Mouse (Mus musculus) myocyte (in vitro differentiated cells): Measurements from ENCODE around the gene Olfr319. TPM values are rescaled to one million over a fixed set of nuclear protein-coding genes. Genes with fewer than 3 reads are reported as not detected.
"Not testable (repeated sequence)": the region's sequence is repeated elsewhere in the genome, so short reads cannot be mapped to it uniquely, and the experiment has no call there.

Source experiments
- H3K27me3 ChIP-seq: one replicate; pipeline ENCODE4 v1.6.1; 2011; ENCODE audit not compliant: control insufficient read depth, insufficient read depth, insufficient read length
- H3K36me3 ChIP-seq: one replicate; pipeline ENCODE4 v1.6.1; 2011; ENCODE audit not compliant: control insufficient read depth, insufficient read depth
- H3K4me2 ChIP-seq: one replicate; pipeline ENCODE4 v1.6.1; 2011; ENCODE audit warnings: low read depth, control low read depth
- H3K4me3 ChIP-seq: one replicate; pipeline ENCODE4 v1.5.1; 2011; ENCODE audit warnings: mild to moderate bottlenecking, control low read depth, moderate library complexity
- H3K79me2 ChIP-seq: one replicate; pipeline ENCODE4 v1.6.1; 2011; ENCODE audit not compliant: control insufficient read depth, insufficient read depth
- H3ac ChIP-seq: one replicate; pipeline ENCODE4 v1.6.1; 2011; ENCODE audit not compliant: control insufficient read depth, insufficient read length
- CEBPB ChIP-seq: IDR thresholded peaks from 2 replicates; pipeline ENCODE4 v1.6.1; 2011; ENCODE audit warnings: mild to moderate bottlenecking, moderate library complexity; ENCODE audit not compliant: poor library complexity, insufficient read depth, severe bottlenecking
- E2F4 ChIP-seq: IDR thresholded peaks from one replicate; pipeline ENCODE4 v1.6.1; 2011; ENCODE audit warnings: mild to moderate bottlenecking, control low read depth, moderate library complexity; ENCODE audit not compliant: insufficient read depth
- MAX ChIP-seq: IDR thresholded peaks from one replicate; pipeline ENCODE4 v1.6.1; 2011; ENCODE audit warnings: low read depth, mild to moderate bottlenecking, control low read depth
- MYOD1 ChIP-seq, 3 experiments: IDR thresholded peaks; one replicate each; pipeline ENCODE4 v1.6.1; 2011; ENCODE audit warnings: control low read depth in 2 of 3, low read depth in 2 of 3, mild to moderate bottlenecking in 2 of 3, moderate library complexity in 1 of 3; ENCODE audit not compliant: insufficient read length in 2 of 3, control insufficient read depth in 1 of 3
- MYOG ChIP-seq, 3 experiments: IDR thresholded peaks; one replicate each; pipeline ENCODE4 v1.6.1; 2011; ENCODE audit warnings: control low read depth in 2 of 3, low read depth in 2 of 3, mild to moderate bottlenecking in 2 of 3; ENCODE audit not compliant: insufficient read length in 2 of 3, control insufficient read depth in 1 of 3, insufficient read depth in 1 of 3
- POLR2A ChIP-seq: IDR thresholded peaks from one replicate; pipeline ENCODE4 v1.6.1; 2011; ENCODE audit warnings: low read depth, mild to moderate bottlenecking, control low read depth, moderate library complexity; ENCODE audit not compliant: insufficient read length
- POLR2AphosphoS2 ChIP-seq: IDR thresholded peaks from one replicate; pipeline ENCODE4 v1.6.1; 2011; ENCODE audit warnings: low read depth, control low read depth; ENCODE audit not compliant: insufficient read length
- REST ChIP-seq: IDR thresholded peaks from one replicate; pipeline ENCODE4 v1.6.1; 2011; ENCODE audit warnings: mild to moderate bottlenecking, control low read depth, moderate library complexity; ENCODE audit not compliant: insufficient read depth, insufficient read length
- SRF ChIP-seq: IDR thresholded peaks from one replicate; pipeline ENCODE4 v1.6.1; 2011; ENCODE audit warnings: low read depth; ENCODE audit not compliant: control insufficient read depth, insufficient read length
- TCF12 ChIP-seq: IDR thresholded peaks from one replicate; pipeline ENCODE4 v1.6.1; 2011; ENCODE audit warnings: mild to moderate bottlenecking, control low read depth; ENCODE audit not compliant: poor library complexity, insufficient read depth, severe bottlenecking
- TCF3 ChIP-seq: IDR thresholded peaks from one replicate; pipeline ENCODE4 v1.6.1; 2011; ENCODE audit warnings: low read depth, control low read depth; ENCODE audit not compliant: insufficient read length
- USF1 ChIP-seq: IDR thresholded peaks from one replicate; pipeline ENCODE4 v1.6.1; 2011; ENCODE audit warnings: low read depth, mild to moderate bottlenecking, control low read depth, moderate library complexity
- polyA plus RNA-seq: library from polyadenylated mRNA; unstranded; fragments of >200 nt; fragmentation: generic; extraction: Trizol; gene quantifications from one replicate; pipeline ENCODE4 v1.2.1, GENCODE M21; 2012; ENCODE audit warnings: missing spikeins

Olfr319 gene
- polyA plus RNA-seq, 1 experiment: not detected

DNA sequence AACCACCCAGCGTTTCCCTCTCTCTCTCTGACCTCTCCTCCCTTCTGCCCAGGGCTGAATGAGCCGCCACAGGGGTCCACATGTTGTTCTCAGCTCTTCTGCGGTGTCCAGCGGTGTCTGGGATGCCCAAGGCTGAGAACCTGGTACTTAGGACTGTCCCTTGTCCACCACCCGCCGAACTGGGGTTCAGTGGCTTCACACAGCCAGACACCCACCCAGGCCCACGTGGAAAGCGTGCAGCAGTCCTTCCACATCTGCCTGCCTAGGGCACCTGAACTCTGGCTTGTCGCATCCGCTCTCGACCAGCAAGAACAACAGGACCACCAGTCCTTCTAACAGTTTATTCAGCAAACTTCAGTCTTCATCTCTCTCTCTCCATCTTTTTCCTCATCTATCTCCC lies 10.1 kb downstream of the Olfr319 start:
- TF ChIP-seq TCF12: no peak
- TF ChIP-seq REST: no peak
- no peak for TF ChIP-seq USF1
- TF ChIP-seq POLR2AphosphoS2: no peak
- TF ChIP-seq MAX: no peak
- TF ChIP-seq MYOG (IDR thresholded peaks at IDR 0.05; ENCODE audit: control insufficient read depth in 1 of 3, insufficient read depth in 1 of 3, insufficient read length in 2 of 3, low read depth in 2 of 3): no peak
- Histone ChIP-seq H3ac (no peak overlapping the region), H3K27me3 (no peaks in the 10 kb centered on the region), H3K79me2 (no peaks in the 10 kb centered on the region), H3K36me3 (no peaks in the 10 kb centered on the region), H3K4me2 (no peak overlapping the region), H3K4me3 (no peak overlapping the region)

DNA sequence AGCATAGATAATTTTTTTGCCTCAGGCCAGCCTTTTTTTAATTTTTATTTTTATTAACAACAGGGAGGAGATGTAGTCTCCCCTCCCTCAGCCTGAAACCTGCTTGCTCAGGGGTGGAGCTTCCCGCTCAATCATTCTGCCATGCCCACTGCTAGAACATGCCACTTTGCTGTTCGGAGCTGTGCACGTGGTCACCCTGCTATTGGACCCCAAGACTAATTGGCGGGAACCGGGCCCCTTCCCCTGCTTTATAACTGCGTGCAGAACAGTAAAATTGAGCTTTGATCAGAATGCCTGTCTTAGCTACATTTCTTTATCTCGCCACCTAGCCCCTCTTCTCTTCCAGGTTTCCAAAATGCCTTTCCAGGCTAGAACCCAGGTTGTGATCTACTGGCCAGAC lies 18.8 kb downstream of the Olfr319 start:
- not testable (repeated sequence) for H3K79me2 ChIP-seq, H3K36me3 ChIP-seq, H3ac ChIP-seq, H3K4me3 ChIP-seq, H3K27me3 ChIP-seq, H3K4me2 ChIP-seq

DNA sequence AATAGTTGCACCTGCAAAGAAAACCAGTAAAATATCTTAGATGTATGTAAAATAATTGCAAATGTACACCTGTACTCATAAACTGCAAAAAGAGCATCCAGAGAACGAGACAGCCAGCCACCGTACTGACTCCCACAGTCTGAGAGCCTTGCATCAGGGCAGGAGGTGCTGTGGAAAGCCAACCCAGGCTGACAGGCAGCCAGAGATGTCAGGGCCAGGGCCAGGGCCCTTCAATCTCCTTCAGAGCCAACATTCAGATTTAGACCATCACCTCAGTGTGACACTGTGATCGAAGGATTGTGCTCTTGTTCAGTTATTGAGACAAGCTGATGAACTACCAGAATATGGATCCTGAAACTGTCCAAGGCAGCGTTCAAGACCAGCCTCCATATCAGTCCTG lies 20.7 kb downstream of the Olfr319 start:
- Histone ChIP-seq H3K36me3 (no peaks in the 10 kb centered on the region), H3K79me2 (no peaks in the 10 kb centered on the region), H3K4me2 (no peak overlapping the region), H3ac (no peak overlapping the region), H3K4me3 (no peak overlapping the region), H3K27me3 (no peaks in the 10 kb centered on the region)
- TF ChIP-seq REST (no peak), TCF3 (no peak), E2F4 (no peak), USF1 (no peak), TCF12 (no peak), CEBPB (no peak)

DNA sequence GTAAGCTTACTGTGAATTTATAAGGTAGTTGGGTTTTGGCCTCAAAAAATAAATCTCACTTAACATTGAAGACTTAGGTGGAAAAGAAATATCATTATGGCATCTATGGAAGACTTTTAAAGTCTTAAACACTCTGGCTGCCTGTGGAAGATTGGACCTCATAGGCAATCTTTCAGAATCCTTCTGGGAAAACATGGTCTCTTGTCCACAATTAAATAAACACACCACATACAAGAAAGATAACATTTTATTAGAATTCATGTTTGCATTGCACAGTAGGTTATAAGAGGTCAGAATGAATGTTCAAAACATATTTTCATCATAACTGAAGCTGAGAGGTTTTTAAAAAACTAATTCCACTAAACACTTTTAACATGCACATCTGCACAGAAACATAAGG lies 25.0 kb downstream of the Olfr319 start, which contains the start of gene Olfr318:
TSS of gene Olfr318 (minus strand) at position 101 of the 400 bp plus-strand sequence.
- no peak within 1 kb of the TSS for H3K4me3 ChIP-seq
- no peaks in the 10 kb centered on the region for H3K79me2 ChIP-seq
- no peak for TF ChIP-seq MYOD1 (IDR thresholded peaks at IDR 0.05; ENCODE audit: control insufficient read depth in 1 of 3, insufficient read length in 2 of 3, low read depth in 2 of 3)
- TF ChIP-seq E2F4: no peak
- no peak for TF ChIP-seq TCF12
- TF ChIP-seq TCF3: no peak
- TF ChIP-seq MAX: no peak
- TF ChIP-seq REST: no peak
- TF ChIP-seq CEBPB: no peak
- no peak for TF ChIP-seq SRF
- TF ChIP-seq MYOG (IDR thresholded peaks at IDR 0.05; ENCODE audit: control insufficient read depth in 1 of 3, insufficient read depth in 1 of 3, insufficient read length in 2 of 3, low read depth in 2 of 3): no peak
- TF ChIP-seq USF1: no peak
- no peak for TF ChIP-seq POLR2A
- TF ChIP-seq POLR2AphosphoS2: no peak
- no peak within 1 kb of the TSS for H3K4me2 ChIP-seq
- no peak within 1 kb of the TSS for H3ac ChIP-seq
- no peaks in the 10 kb centered on the region for H3K36me3 ChIP-seq
- no peaks in the 10 kb centered on the region for H3K27me3 ChIP-seq

DNA sequence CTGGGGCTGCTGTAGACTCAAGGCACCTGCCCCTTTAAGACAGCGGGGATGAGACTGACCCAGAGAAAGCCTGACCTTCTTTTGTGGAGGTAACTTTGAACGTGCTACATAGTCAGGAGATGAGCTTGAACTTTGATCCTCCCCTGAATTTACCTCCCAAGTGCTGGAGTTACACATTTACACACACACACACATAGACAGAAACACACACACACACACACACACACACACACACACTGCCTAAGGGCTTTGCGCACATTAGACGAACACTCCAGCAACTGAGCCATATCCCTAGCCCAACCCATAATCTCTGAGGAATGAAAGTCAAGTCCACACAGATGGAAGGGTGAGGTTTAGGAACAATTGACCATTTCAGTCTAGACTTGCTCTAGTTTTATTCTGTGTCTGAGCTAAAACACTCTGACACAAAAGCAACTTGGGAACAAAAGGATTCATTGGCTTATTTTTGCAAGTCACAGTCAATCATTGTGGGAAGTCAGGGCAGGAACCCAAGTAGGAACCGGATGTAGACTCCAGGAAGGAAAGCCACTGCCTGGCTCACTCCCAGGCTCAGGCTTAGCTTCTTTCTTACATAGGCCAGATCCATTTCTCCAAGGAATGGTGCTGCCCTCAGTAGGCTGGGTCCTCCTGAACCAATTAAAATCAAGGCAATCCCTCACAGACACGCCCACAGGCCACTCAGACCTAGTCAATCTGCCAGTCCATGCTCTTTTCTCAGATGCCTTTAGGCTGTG lies 29.1 kb downstream of the Olfr319 start:
- not testable (repeated sequence) for H3K4me3 ChIP-seq, H3ac ChIP-seq, H3K79me2 ChIP-seq, H3K27me3 ChIP-seq, H3K4me2 ChIP-seq, H3K36me3 ChIP-seq

DNA sequence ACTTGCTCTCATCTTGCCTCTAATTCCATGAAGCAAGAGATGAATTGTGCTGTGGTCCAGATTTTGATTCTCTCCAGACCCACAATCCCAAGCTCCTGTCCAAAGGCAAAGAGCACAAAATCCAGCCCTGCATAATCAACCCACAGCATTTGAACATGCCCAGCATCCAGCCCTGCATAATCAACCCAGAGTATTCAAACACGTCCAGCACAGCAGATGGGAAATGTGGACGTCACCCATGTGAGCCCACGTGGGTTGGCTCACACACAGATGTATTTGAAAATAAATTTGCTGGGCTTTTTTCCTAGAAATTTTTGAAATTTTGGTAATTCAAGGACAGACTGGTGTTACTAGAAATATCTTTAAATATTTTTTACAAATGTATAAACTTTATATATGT lies 34.4 kb downstream of the Olfr319 start:
- Histone ChIP-seq H3K4me3 (no peak overlapping the region), H3K4me2 (no peak overlapping the region), H3K79me2 (no peaks in the 10 kb centered on the region), H3K27me3 (no peaks in the 10 kb centered on the region), H3ac (no peak overlapping the region), H3K36me3 (no peaks in the 10 kb centered on the region)
- no peak for TF ChIP-seq TCF3
- TF ChIP-seq USF1: no peak
- TF ChIP-seq CEBPB: no peak
- TF ChIP-seq MYOG (IDR thresholded peaks at IDR 0.05; ENCODE audit: control insufficient read depth in 1 of 3, insufficient read depth in 1 of 3, insufficient read length in 2 of 3, low read depth in 2 of 3): no peak
- no peak for TF ChIP-seq E2F4
- TF ChIP-seq MAX: no peak
